Mouse (Mus musculus) stomach, embryonic 15.5 days (tissue): ENCODE measurements around the gene Acsl1. TPM values are rescaled to one million over a fixed set of nuclear protein-coding genes. Genes with fewer than 3 reads are reported as not detected.

Experiments used
- ATAC-seq: fragments of 200-750 bp; cut with Nextera tagmentation; 2 replicates; pipeline ENCODE4 v1.8.0; 2017; ENCODE audit warnings: low read depth, moderate number of reproducible peaks, moderate TSS enrichment; ENCODE audit not compliant: insufficient read depth, low FRiP score
- H3K27ac ChIP-seq: fragments of 300-500 bp; sonication (generic); 2 replicates; pipeline ENCODE4 v1.5.1; 2015; ENCODE audit warnings: mild to moderate bottlenecking, inconsistent platforms
- H3K27me3 ChIP-seq: fragments of 300-500 bp; sonication (generic); replicated peaks from 2 replicates; pipeline ENCODE4 v1.6.1; 2015; ENCODE audit warnings: inconsistent platforms
- H3K36me3 ChIP-seq: fragments of 300-500 bp; sonication (generic); 2 replicates; pipeline ENCODE4 v1.6.1; 2015; ENCODE audit warnings: inconsistent platforms
- H3K4me1 ChIP-seq: fragments of 300-500 bp; sonication (generic); 2 replicates; pipeline ENCODE4 v1.6.1; 2015; ENCODE audit warnings: inconsistent platforms
- H3K4me2 ChIP-seq: fragments of 300-500 bp; sonication (generic); 2 replicates; pipeline ENCODE4 v1.6.1; 2015; ENCODE audit warnings: mild to moderate bottlenecking, inconsistent platforms
- H3K4me3 ChIP-seq: fragments of 300-500 bp; sonication (generic); replicated peaks from 2 replicates; pipeline ENCODE4 v1.5.1; 2015; ENCODE audit warnings: inconsistent platforms
- H3K9ac ChIP-seq: fragments of 300-500 bp; sonication (generic); 2 replicates; pipeline ENCODE4 v1.6.1; 2015; ENCODE audit warnings: inconsistent platforms
- H3K9me3 ChIP-seq: fragments of 300-500 bp; sonication (generic); 2 replicates; pipeline ENCODE4 v1.6.1; 2016; ENCODE audit warnings: inconsistent platforms
- WGBS: fragments of 180-500 bp; shearing (Covaris S2); methylation state at CpG from one replicate; pipeline ENCODE4 v1.1.7; 2015; 5-methylcytosine and 5-hydroxymethylcytosine counted together
- polyA plus RNA-seq: library from polyadenylated mRNA; unstranded; fragments of >200 nt; fragmentation: Nextera tagmentation; extraction: Ambion mirVana; gene quantifications from 2 replicates; pipeline ENCODE4 v1.2.1, GENCODE M21; 2015

Acsl1 gene
- polyA plus RNA-seq, 1 experiment from 2014 or later: 25.7 TPM

GRCm38 (mm10) chr8:46477747-46478458 lies 7.1 kb downstream of the Acsl1 start:
- peak overlapping the region; percentile 16; the same call in 1 of the 2 replicates for H3K27ac ChIP-seq
- peak; percentile 60 for ATAC-seq
- 76% methylated on average over 9 of the region's 9 CpGs for WGBS

GRCm38 (mm10) chr8:46478783-46479182 lies 7.9 kb downstream of the Acsl1 start:
- Histone ChIP-seq H3K4me2 (no peak overlapping the region), H3K9me3 (no peaks in the 10 kb centered on the region), H3K4me3 (no peak overlapping the region), H3K36me3 (no peaks in the 10 kb centered on the region), H3K27me3 (no peaks in the 10 kb centered on the region), H3K27ac (no peak overlapping the region; the same call in 1 of the 2 replicates), H3K4me1 (peaks cover 27% of the 10 kb centered on the region), H3K9ac (no peak overlapping the region)
- no peak for ATAC-seq
- 75% methylated on average over 10 of the region's 10 CpGs for WGBS

More at GRCm38 (mm10) chr8:46477747-46478458, 7.1 kb downstream of the Acsl1 start:
- no peak overlapping the region for H3K4me2 ChIP-seq
- no peaks in the 10 kb centered on the region for H3K36me3 ChIP-seq
- no peaks in the 10 kb centered on the region for H3K9me3 ChIP-seq
- H3K27me3 ChIP-seq: no peaks in the 10 kb centered on the region
- no peak overlapping the region for H3K4me3 ChIP-seq
- no peak overlapping the region for H3K9ac ChIP-seq
- H3K4me1 ChIP-seq: peaks cover 21% of the 10 kb centered on the region

- peak overlapping the region; percentile 32; the same call in 1 of the 2 replicates for H3K27ac ChIP-seq
- no peak for ATAC-seq
- no peaks in the 10 kb centered on the region for H3K27me3 ChIP-seq
- H3K9me3 ChIP-seq: no peaks in the 10 kb centered on the region
- H3K4me2 ChIP-seq: no peak overlapping the region
- WGBS: 33% methylated on average over 7 of the region's 7 CpGs
- no peak overlapping the region for H3K9ac ChIP-seq
- H3K36me3 ChIP-seq: no peaks in the 10 kb centered on the region
- H3K4me1 ChIP-seq: peaks cover 34% of the 10 kb centered on the region
- H3K4me3 ChIP-seq: no peak overlapping the region
These were observed 9.1 kb downstream of the Acsl1 start for GRCm38 (mm10) chr8:46479794-46480532.

GRCm38 (mm10) chr8:46480533-46480900 lies 9.7 kb downstream of the Acsl1 start:
- H3K27ac ChIP-seq: peak overlapping the region; percentile 32; the same call in 1 of the 2 replicates
- no peak for ATAC-seq
- no peak overlapping the region for H3K9ac ChIP-seq
- WGBS: 28% methylated on average over 6 of the region's 6 CpGs
- no peak overlapping the region for H3K4me3 ChIP-seq
- no peaks in the 10 kb centered on the region for H3K27me3 ChIP-seq
- no peaks in the 10 kb centered on the region for H3K9me3 ChIP-seq
- H3K4me1 ChIP-seq: peaks cover 34% of the 10 kb centered on the region
- no peak overlapping the region for H3K4me2 ChIP-seq
- no peaks in the 10 kb centered on the region for H3K36me3 ChIP-seq

GRCm38 (mm10) chr8:46482771-46483170 lies 11.9 kb downstream of the Acsl1 start:
- H3K4me3 ChIP-seq: no peak overlapping the region
- no peaks in the 10 kb centered on the region for H3K36me3 ChIP-seq
- H3K27me3 ChIP-seq: no peaks in the 10 kb centered on the region
- 76% methylated on average over 4 of the region's 4 CpGs for WGBS
- no peak for ATAC-seq
- H3K4me1 ChIP-seq: peaks cover 32% of the 10 kb centered on the region
- H3K27ac ChIP-seq: no peak overlapping the region
- H3K9me3 ChIP-seq: no peaks in the 10 kb centered on the region
- no peak overlapping the region for H3K9ac ChIP-seq
- no peak overlapping the region for H3K4me2 ChIP-seq

GRCm38 (mm10) chr8:46483247-46483646 lies 12.4 kb downstream of the Acsl1 start:
- no peak overlapping the region for H3K9ac ChIP-seq
- peak; percentile 28 for ATAC-seq
- H3K4me3 ChIP-seq: no peak overlapping the region
- no peaks in the 10 kb centered on the region for H3K9me3 ChIP-seq
- H3K4me2 ChIP-seq: no peak overlapping the region
- WGBS: 43% methylated on average over 4 of the region's 4 CpGs
- H3K27me3 ChIP-seq: no peaks in the 10 kb centered on the region
- peak overlapping the region; percentile 42 for H3K27ac ChIP-seq
- H3K36me3 ChIP-seq: no peaks in the 10 kb centered on the region
- H3K4me1 ChIP-seq: peaks cover 32% of the 10 kb centered on the region

GRCm38 (mm10) chr8:46484077-46484476 lies 13.2 kb downstream of the Acsl1 start:
- no peak overlapping the region for H3K9ac ChIP-seq
- H3K27me3 ChIP-seq: no peaks in the 10 kb centered on the region
- ATAC-seq: 0 out of 2 replicates have a peak, but pooled peaks have one; percentile 19
- H3K36me3 ChIP-seq: no peaks in the 10 kb centered on the region
- no peak overlapping the region for H3K4me2 ChIP-seq
- peak overlapping the region; percentile 42 for H3K27ac ChIP-seq
- no peaks in the 10 kb centered on the region for H3K9me3 ChIP-seq
- H3K4me3 ChIP-seq: no peak overlapping the region
- peaks cover 30% of the 10 kb centered on the region for H3K4me1 ChIP-seq
- WGBS: 21% methylated on average over 4 of the region's 4 CpGs

- Histone ChIP-seq H3K27me3 (no peaks in the 10 kb centered on the region), H3K4me1 (peaks cover 27% of the 10 kb centered on the region), H3K9me3 (no peaks in the 10 kb centered on the region), H3K36me3 (no peaks in the 10 kb centered on the region), H3K9ac (no peak overlapping the region), H3K4me2 (no peak overlapping the region), H3K27ac (no peak overlapping the region), H3K4me3 (no peak overlapping the region)
- WGBS: 83% methylated on average over 8 of the region's 8 CpGs
- no peak for ATAC-seq
These were observed 14.2 kb downstream of the Acsl1 start for GRCm38 (mm10) chr8:46484931-46485463.

- no peaks in the 10 kb centered on the region for H3K9me3 ChIP-seq
- no peaks in the 10 kb centered on the region for H3K36me3 ChIP-seq
- no peak for ATAC-seq
- H3K4me3 ChIP-seq: no peak overlapping the region
- no peak overlapping the region for H3K9ac ChIP-seq
- WGBS: 30% methylated on average over 7 of the region's 7 CpGs
- H3K27me3 ChIP-seq: no peaks in the 10 kb centered on the region
- no peak overlapping the region for H3K27ac ChIP-seq
- no peak overlapping the region for H3K4me2 ChIP-seq
- H3K4me1 ChIP-seq: peaks cover 21% of the 10 kb centered on the region
These were observed 17.3 kb downstream of the Acsl1 start for GRCm38 (mm10) chr8:46488085-46488561.

- Histone ChIP-seq H3K9ac (no peak overlapping the region), H3K27ac (no peak overlapping the region), H3K4me2 (no peak overlapping the region), H3K4me3 (no peak overlapping the region), H3K36me3 (no peaks in the 10 kb centered on the region), H3K27me3 (no peaks in the 10 kb centered on the region), H3K4me1 (peaks cover 11% of the 10 kb centered on the region), H3K9me3 (no peaks in the 10 kb centered on the region)
- no peak for ATAC-seq
- WGBS: 77% methylated on average over 1 of the region's 1 CpGs
These were observed 18.4 kb downstream of the Acsl1 start for GRCm38 (mm10) chr8:46489196-46489595.

GRCm38 (mm10) chr8:46490250-46490649 lies 19.4 kb downstream of the Acsl1 start:
- Histone ChIP-seq H3K27me3 (no peaks in the 10 kb centered on the region), H3K4me3 (no peak overlapping the region), H3K4me2 (no peak overlapping the region), H3K27ac (no peak overlapping the region), H3K9ac (no peak overlapping the region), H3K4me1 (peaks cover 6% of the 10 kb centered on the region; the same call in 1 of the 2 replicates), H3K36me3 (0 out of 2 replicates have a peak, but pooled peaks cover 3% of the 10 kb centered on the region), H3K9me3 (no peaks in the 10 kb centered on the region)
- ATAC-seq: no peak
- 89% methylated on average over 8 of the region's 8 CpGs for WGBS

GRCm38 (mm10) chr8:46490821-46491220 lies 20.0 kb downstream of the Acsl1 start:
- Histone ChIP-seq H3K9me3 (no peaks in the 10 kb centered on the region), H3K36me3 (0 out of 2 replicates have a peak, but pooled peaks cover 5% of the 10 kb centered on the region), H3K27me3 (no peaks in the 10 kb centered on the region), H3K4me1 (peaks cover 6% of the 10 kb centered on the region; the same call in 1 of the 2 replicates), H3K9ac (no peak overlapping the region), H3K4me2 (no peak overlapping the region), H3K4me3 (no peak overlapping the region), H3K27ac (no peak overlapping the region)
- WGBS: 66% methylated on average over 6 of the region's 6 CpGs
- ATAC-seq: peak; percentile 61; the same call in 1 of the 2 replicates
